Mouse (Mus musculus) urinary bladder, adult 18-20 months (tissue): ENCODE measurements around the gene Kifc1.

Experiments used
- DNase-seq, 2 experiments: peaks; one replicate each; pipeline ENCODE4 v3.0.0; 2022; ENCODE audit warnings: low spot score in 2 of 2, mixed read lengths in 2 of 2

Kifc1 gene

DNA sequence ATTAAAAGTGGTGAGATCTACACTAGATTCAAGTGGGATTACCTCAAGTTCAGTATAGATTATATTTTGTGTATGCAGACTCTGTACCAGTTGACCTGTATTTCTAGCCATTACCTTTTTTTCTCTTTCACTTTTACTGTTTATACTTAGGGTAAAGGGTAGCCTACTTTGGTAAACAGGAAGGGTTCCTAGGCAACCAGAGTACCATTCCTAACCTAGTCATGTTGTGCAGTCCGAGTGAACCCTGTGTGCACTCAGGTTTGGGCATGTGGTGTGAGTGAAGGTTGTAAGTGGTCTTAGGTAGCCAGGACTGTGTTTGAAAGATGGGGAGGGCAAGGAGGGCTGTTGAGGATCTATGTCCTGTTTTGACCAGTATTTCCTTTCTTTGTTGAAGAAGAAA, 39.1 kb downstream of the Kifc1 start:
- DNase-seq, result no peak

DNA sequence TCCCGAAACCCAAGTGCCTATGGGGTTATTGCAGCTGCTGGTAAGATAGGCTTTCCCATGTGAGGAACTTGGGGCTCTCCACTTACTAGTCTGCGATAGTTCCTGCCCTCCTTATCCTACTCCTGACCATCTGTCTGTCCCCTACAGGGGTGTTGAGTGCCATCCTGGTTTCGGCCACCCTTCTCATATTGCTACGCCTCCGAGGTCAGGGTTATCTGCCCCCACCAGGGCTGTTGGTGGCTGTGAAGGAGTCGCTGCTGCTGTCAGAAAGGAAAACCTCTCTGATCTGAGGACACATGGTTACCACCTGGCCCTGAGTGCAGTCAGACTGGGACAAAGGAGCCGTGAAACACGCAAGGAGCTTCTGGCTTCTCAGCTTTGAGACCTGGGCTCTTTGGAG, 42.3 kb downstream of the Kifc1 start:
- no peak for DNase-seq

DNA sequence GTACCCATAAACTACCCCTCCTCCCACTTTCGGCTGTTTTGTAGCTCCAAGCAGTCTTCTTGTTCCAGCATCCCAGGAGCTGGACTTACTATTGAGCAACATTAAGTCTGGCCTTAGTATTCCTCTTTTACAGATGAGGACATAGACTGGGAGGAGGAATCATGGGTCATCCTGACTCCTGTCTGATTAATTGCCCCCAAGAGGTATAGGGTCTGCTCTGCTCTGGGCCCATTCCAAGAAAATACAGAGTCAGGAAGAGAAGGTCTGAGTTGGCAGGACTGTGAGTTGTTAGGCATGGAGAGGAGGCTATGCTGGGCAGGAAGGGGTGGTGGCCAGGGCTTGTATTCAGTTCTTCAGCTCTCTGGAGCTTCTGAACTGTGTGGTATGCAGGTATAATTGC, 46.3 kb downstream of the Kifc1 start:
- no peak for DNase-seq

DNA sequence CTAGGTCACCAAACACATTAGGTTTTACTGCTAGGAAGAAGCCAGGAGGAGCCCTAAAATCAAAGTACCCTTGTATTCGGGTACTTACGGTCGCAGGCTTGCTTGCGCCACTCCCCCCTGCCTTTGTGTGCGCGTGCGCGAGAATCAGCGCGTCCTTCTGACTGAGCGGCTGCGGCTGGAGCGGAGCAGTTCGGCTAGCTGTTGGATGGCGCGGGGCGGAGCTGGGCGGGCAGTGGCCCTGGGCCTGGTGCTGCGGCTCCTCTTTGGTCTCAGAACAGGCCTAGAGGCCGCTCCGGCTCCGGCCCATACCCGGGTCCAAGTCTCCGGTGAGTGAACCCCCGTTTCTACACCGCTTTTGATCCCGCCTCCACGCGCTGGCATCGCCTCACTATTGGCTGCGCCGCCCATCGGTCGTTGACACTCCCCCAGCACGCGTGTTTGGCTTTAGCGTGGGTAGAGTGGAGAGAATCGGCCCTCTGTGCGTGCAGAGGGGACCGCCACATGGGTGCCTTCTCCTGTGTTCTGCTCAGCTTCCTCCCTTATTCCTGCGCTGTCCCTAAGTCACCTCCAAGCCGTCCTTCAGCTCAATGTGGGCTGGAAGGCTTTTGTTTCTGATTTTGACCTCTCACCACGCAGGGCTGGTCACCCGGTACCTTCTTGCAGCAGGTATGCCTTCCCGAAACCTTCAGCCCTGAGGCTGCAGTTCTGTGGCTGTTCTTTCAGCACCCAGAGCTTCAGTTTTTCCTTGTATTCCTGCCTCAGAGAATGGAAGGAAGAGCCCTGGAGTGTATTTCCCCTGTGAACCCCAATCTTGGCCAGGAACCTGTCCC, 47.3 kb downstream of the Kifc1 start, which contains the start of gene Cd320:
TSS of gene Cd320 (plus strand) at position 126 of the 830 bp plus-strand sequence.
- peak; percentile 83 to 93 for DNase-seq

DNA sequence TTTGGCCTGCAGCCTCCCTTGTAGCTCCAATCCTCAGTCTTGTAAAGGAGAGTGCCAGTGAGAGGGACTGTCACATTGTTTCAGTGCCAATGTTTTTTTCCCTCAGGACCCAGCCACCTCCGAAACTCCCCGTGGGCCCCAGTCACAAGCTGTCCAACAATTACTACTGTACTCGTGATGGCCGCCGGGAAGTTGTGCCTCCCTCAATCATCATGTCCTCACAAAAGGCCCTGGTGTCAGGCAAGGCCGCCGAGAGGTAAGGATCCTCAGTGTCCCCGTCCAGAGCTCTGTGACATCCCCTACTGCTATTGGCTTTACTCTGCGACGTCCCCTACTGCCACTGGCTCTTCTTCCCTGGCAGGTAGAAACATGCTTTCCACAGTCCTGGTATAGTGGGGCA, 60.9 kb downstream of the Kifc1 start:
- DNase-seq, result no peak

DNA sequence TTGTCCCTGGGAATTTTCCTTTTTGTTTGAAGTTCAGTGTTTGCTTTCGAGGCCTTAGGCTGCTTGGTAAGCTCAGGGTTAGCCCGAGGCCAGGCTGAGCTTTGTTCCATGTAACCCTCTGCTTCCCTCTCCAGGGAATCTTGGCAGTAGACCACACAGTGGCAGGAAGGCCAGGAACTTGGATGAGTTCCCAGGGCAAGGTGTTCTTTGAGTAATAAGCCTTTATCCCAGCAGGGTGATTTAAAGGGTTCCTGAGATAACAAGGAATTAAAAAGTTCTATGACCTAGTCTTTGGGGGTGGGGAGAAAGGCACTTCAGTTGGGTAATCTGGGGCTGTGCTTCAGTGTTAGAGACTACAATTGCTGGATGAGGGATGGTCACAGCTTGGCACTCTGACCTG, 61.6 kb downstream of the Kifc1 start:
- DNase-seq, result no peak

DNA sequence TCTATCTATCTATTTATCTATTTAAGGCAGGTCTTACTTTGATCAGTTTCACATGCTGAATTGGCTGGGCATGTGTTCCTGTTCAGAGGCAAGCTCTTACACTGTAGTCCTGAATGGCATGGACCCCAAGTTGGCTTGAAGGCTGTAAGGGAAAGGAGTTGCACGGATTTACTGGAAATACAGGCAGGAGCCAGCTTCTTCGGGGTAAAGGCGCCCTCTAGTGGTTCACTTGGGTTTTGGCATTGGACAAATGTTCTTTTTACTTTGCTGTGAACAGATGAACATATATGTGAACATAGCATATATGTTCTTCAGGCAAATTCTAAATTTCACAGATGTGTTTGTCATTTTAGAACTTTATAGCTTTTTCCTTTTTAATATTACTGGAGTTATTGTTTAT, 63.6 kb downstream of the Kifc1 start:
- DNase-seq, result no peak
